Mouse (Mus musculus): Measurements from ENCODE around the gene Ncapg2.
A peak's percentile ranks its signal among the peaks of the same experiment; 100 is the strongest.

Gene Ncapg2

GRCm38 (mm10) chr12:116442184-116442583, 37.0 kb downstream of the Ncapg2 start:
- DNase-seq (ENCODE audit: low spot score): no peak

GRCm38 (mm10) chr12:116449536-116449935, 44.3 kb downstream of the Ncapg2 start:
- DNase-seq (ENCODE audit: low spot score): peak; percentile 32

- peak; percentile 92 for DNase-seq (ENCODE audit: low spot score)
Measured at GRCm38 (mm10) chr12:116460379-116461065, 55.3 kb downstream of the Ncapg2 start.

- DNase-seq (ENCODE audit: low spot score): no peak
Measured at GRCm38 (mm10) chr12:116467030-116467429, 61.8 kb downstream of the Ncapg2 start.

GRCm38 (mm10) chr12:116468348-116468747, 63.1 kb downstream of the Ncapg2 start:
- DNase-seq (ENCODE audit: low spot score): no peak

- DNase-seq (ENCODE audit: low spot score): no peak
Measured at GRCm38 (mm10) chr12:116469096-116469495, 63.9 kb downstream of the Ncapg2 start.

GRCm38 (mm10) chr12:116473264-116473663, 68.1 kb downstream of the Ncapg2 start:
- DNase-seq (ENCODE audit: low spot score): no peak

GRCm38 (mm10) chr12:116473761-116474160, 68.6 kb downstream of the Ncapg2 start:
- DNase-seq (ENCODE audit: low spot score): no peak

- no peak for DNase-seq (ENCODE audit: low spot score)
Measured at GRCm38 (mm10) chr12:116474676-116475075, 69.5 kb downstream of the Ncapg2 start.

- DNase-seq (ENCODE audit: low spot score): no peak
Measured at GRCm38 (mm10) chr12:116478771-116479170, 73.6 kb downstream of the Ncapg2 start.

- DNase-seq (ENCODE audit: low spot score): no peak
Measured at GRCm38 (mm10) chr12:116481921-116482320, 76.7 kb downstream of the Ncapg2 start.

- DNase-seq (ENCODE audit: low spot score): no peak
Measured at GRCm38 (mm10) chr12:116483581-116483980, 78.4 kb downstream of the Ncapg2 start.

GRCm38 (mm10) chr12:116484991-116485390, 79.8 kb downstream of the Ncapg2 start:
- no peak for DNase-seq (ENCODE audit: low spot score)

- DNase-seq (ENCODE audit: low spot score): no peak
Measured at GRCm38 (mm10) chr12:116485591-116486403, 80.6 kb downstream of the Ncapg2 start, which contains the start of gene Ptprn2. Gene Ptprn2 (plus strand): TSS chr12:116485720.

GRCm38 (mm10) chr12:116486404-116486730, 81.2 kb downstream of the Ncapg2 start:
- DNase-seq (ENCODE audit: low spot score): no peak

- DNase-seq (ENCODE audit: low spot score): no peak
Measured at GRCm38 (mm10) chr12:116488836-116489235, 83.6 kb downstream of the Ncapg2 start.

GRCm38 (mm10) chr12:116490575-116491356, 85.6 kb downstream of the Ncapg2 start:
- no peak for DNase-seq (ENCODE audit: low spot score)

- DNase-seq (ENCODE audit: low spot score): no peak
Measured at GRCm38 (mm10) chr12:116498666-116499065, 93.5 kb downstream of the Ncapg2 start.

- DNase-seq (ENCODE audit: low spot score): no peak
Measured at GRCm38 (mm10) chr12:116500652-116501051, 95.5 kb downstream of the Ncapg2 start.

GRCm38 (mm10) chr12:116512482-116512881, 107.3 kb downstream of the Ncapg2 start:
- no peak for DNase-seq (ENCODE audit: low spot score)

Measured in adipocyte (in vitro differentiated cells).